Mouse (Mus musculus): Measurements from ENCODE around the gene Dram2. TPM values are rescaled to one million over a fixed set of nuclear protein-coding genes. Genes with fewer than 3 reads are reported as not detected.
"Not testable (repeated sequence)": the region's sequence is repeated elsewhere in the genome, so short reads cannot be mapped to it uniquely, and the experiment has no call there.

Dram2 gene
- polyA plus RNA-seq, 1 experiment: 16.1 TPM

DNA sequence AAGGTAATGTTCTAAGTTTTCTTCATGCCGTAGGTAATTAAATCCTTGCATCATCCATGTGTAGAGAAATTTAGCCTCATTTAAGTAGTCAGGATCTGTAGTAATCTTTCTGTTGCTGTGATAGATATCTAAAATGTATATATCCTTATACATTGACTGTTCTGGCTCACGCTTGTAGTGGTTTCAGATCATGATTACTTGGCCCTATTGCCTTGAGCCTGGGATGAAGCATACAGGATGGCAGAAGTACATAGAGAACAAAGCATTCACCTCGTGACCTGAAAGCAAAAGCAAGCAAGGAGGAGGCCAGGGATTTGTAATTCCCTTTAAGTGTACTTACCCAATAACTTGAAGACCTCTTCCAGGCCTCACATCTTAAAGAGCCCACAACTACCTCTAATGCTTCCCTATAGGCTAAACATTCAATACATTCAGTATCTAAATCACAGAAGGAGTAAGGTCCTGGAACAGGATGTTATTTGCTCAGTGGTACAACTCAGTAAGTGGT lies 8.2 kb downstream of the Dram2 start:
- H3K27ac ChIP-seq (ENCODE audit: insufficient read depth, low read length): no peak overlapping the region
- WGBS: 87% methylated on average over 3 of the region's 3 CpGs
- H3K27me3 ChIP-seq (ENCODE audit: control insufficient read depth, insufficient read depth, low read length): no peaks in the 10 kb centered on the region
- no peak overlapping the region for H3K4me3 ChIP-seq (ENCODE audit: extremely low read depth, insufficient read depth, insufficient read length)
- peaks cover 16% of the 10 kb centered on the region for H3K36me3 ChIP-seq (ENCODE audit: control insufficient read depth, insufficient read depth, low read length)
- H3K4me1 ChIP-seq (ENCODE audit: control insufficient read depth, insufficient read depth, insufficient read length): peaks cover 5% of the 10 kb centered on the region
- no peak for DNase-seq (ENCODE audit: low read depth in 1 of 2, low spot score in 2 of 2)
- TF ChIP-seq CTCF (IDR thresholded peaks at IDR 0.05; ENCODE audit: extremely low read depth, insufficient read depth, insufficient read length, insufficient replicate concordance): no peak
- TF ChIP-seq POLR2A (IDR thresholded peaks at IDR 0.05; ENCODE audit: low read depth, low read length): no peak

DNA sequence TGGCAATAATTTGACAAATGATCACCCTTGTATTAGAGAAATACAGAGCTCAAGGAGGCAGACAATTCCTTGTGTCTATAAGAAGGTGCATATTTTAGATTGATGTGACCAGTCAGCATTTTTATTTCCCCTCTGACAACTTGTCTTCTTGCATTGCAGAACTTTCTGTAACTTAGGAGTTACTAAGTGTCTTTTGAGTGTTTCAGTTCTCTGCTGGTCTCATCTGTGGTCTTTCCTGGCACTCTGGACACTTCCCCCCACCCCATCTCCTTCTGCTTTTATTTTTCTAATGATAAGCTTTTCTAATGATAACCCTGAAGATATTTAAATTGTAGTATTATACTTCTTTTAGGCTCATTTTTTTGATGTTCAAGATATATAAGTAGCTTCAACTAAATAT lies 10.7 kb downstream of the Dram2 start:
- Histone ChIP-seq H3K27ac (ENCODE audit: insufficient read depth, low read length) (no peak overlapping the region), H3K36me3 (ENCODE audit: control insufficient read depth, insufficient read depth, low read length) (peaks cover 16% of the 10 kb centered on the region)

DNA sequence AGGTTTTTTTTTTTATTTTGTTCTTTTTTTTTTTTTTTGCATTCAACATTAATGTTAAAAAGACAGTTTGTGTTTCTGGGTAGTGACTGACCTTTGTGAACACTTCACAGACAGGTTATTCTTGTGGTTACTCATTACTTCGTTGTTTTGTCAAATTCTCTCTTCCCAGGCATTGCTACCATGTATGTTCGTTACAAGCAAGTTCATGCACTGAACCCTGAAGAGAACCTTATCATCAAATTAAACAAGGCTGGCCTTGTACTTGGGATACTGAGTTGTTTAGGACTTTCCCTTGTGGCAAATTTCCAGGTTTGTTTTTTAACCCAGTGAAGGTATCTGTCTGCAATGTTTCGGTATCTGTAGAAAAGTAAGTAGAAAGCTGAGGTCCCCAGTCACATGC lies 18.3 kb downstream of the Dram2 start:
- H3K4me1 ChIP-seq (ENCODE audit: control insufficient read depth, insufficient read depth, insufficient read length): no peaks in the 10 kb centered on the region
- H3K27ac ChIP-seq (ENCODE audit: insufficient read depth, low read length): no peak overlapping the region
- no peak overlapping the region for H3K4me3 ChIP-seq (ENCODE audit: extremely low read depth, insufficient read depth, insufficient read length)
- no peak for DNase-seq (ENCODE audit: low read depth in 1 of 2, low spot score in 2 of 2)
- TF ChIP-seq POLR2A (IDR thresholded peaks at IDR 0.05; ENCODE audit: low read depth, low read length): no peak
- TF ChIP-seq CTCF (IDR thresholded peaks at IDR 0.05; ENCODE audit: extremely low read depth, insufficient read depth, insufficient read length, insufficient replicate concordance): no peak
- peaks cover 9% of the 10 kb centered on the region for H3K36me3 ChIP-seq (ENCODE audit: control insufficient read depth, insufficient read depth, low read length)
- WGBS: 94% methylated on average over 3 of the region's 3 CpGs
- no peaks in the 10 kb centered on the region for H3K27me3 ChIP-seq (ENCODE audit: control insufficient read depth, insufficient read depth, low read length)

More for the DNA sequence above, 10.7 kb downstream of the Dram2 start:
- no peak overlapping the region for H3K4me3 ChIP-seq (ENCODE audit: extremely low read depth, insufficient read depth, insufficient read length)
- TF ChIP-seq CTCF (IDR thresholded peaks at IDR 0.05; ENCODE audit: extremely low read depth, insufficient read depth, insufficient read length, insufficient replicate concordance) (no peak), POLR2A (IDR thresholded peaks at IDR 0.05; ENCODE audit: low read depth, low read length) (no peak)
- no peaks in the 10 kb centered on the region for H3K27me3 ChIP-seq (ENCODE audit: control insufficient read depth, insufficient read depth, low read length)
- no peaks in the 10 kb centered on the region; the same call in 1 of the 2 replicates for H3K4me1 ChIP-seq (ENCODE audit: control insufficient read depth, insufficient read depth, insufficient read length)
- DNase-seq (ENCODE audit: low read depth in 1 of 2, low spot score in 2 of 2): no peak

DNA sequence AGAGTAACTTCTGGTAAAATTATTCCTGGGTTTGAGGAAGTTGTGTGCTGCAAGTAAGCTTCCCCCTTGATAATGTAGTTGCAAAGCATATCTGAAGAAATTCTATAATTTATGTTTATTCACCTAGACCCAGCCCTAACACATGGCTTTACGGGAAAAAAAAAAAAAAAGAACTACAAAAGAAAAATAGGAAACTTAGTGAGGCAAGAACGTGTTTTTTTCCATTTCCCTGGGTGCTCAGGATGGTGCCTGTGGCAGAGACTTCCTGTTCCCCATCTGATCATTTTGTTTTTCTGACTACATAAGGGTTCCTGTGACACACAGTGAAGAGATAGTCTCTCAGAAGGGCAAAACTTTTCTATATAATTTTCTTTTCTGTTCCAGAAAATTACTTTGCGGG lies 25.6 kb downstream of the Dram2 start:
- Histone ChIP-seq H3K27ac (ENCODE audit: insufficient read depth, low read length) (no peak overlapping the region), H3K27me3 (ENCODE audit: control insufficient read depth, insufficient read depth, low read length) (no peaks in the 10 kb centered on the region), H3K4me1 (ENCODE audit: control insufficient read depth, insufficient read depth, insufficient read length) (no peaks in the 10 kb centered on the region), H3K36me3 (ENCODE audit: control insufficient read depth, insufficient read depth, low read length) (peaks cover 5% of the 10 kb centered on the region), H3K4me3 (ENCODE audit: extremely low read depth, insufficient read depth, insufficient read length) (no peak overlapping the region)
- WGBS: 38% methylated on average over 3 of the region's 3 CpGs
- DNase-seq (ENCODE audit: low read depth in 1 of 2, low spot score in 2 of 2): no peak
- TF ChIP-seq POLR2A (IDR thresholded peaks at IDR 0.05; ENCODE audit: low read depth, low read length): no peak
- TF ChIP-seq CTCF (IDR thresholded peaks at IDR 0.05; ENCODE audit: extremely low read depth, insufficient read depth, insufficient read length, insufficient replicate concordance): no peak

DNA sequence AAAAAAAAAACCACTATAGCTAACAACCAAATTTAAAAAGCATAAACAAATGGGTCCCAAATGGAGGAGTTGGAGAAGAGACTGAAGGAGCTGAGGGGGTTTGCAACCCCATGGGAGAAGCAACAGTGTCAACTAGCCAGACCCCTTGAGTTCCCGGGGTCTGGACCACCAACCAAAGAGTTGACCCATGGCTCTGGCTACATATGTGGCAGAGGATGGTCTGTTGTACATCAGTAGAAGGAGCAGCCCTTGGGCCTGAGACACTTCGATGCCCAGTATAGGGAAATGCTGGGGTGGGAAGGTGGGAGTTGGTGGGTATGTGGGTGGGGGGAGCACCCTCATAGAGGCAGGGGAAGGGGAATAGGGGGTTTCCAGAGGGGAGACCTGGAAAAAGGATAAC lies 31.7 kb downstream of the Dram2 start:
- no peak for DNase-seq (ENCODE audit: low read depth in 1 of 2, low spot score in 2 of 2)
- Histone ChIP-seq H3K27me3 (ENCODE audit: control insufficient read depth, insufficient read depth, low read length) (no peaks in the 10 kb centered on the region), H3K4me1 (ENCODE audit: control insufficient read depth, insufficient read depth, insufficient read length) (no peaks in the 10 kb centered on the region), H3K27ac (ENCODE audit: insufficient read depth, low read length) (no peak overlapping the region), H3K36me3 (ENCODE audit: control insufficient read depth, insufficient read depth, low read length) (no peaks in the 10 kb centered on the region), H3K4me3 (ENCODE audit: extremely low read depth, insufficient read depth, insufficient read length) (no peak overlapping the region)
- WGBS: 89% methylated on average over 2 of the region's 2 CpGs
- TF ChIP-seq POLR2A (IDR thresholded peaks at IDR 0.05; ENCODE audit: low read depth, low read length): no peak

DNA sequence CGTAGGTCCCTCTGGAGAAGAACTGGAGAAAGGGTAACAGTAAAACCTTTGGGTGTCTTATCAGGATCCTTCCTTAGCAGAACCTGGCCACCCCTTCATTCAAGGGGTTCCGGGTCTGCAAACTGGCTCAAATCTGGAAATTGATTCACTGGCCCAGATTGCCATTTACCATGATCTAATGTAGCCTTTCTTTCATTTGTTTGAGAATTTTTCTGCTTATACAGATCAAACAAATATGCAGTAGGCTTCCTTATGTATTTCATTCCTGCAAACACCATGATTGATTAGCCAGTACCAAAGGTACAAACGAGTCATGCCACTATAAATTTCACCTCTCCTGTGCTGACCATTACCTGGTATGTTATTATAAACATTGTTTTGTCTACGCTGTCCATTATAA lies 46.0 kb downstream of the Dram2 start:
- WGBS: 81% methylated on average over 4 of the region's 4 CpGs
- not testable (repeated sequence) for H3K4me3 ChIP-seq (ENCODE audit: extremely low read depth, insufficient read depth, insufficient read length); H3K36me3 ChIP-seq (ENCODE audit: control insufficient read depth, insufficient read depth, low read length); H3K27me3 ChIP-seq (ENCODE audit: control insufficient read depth, insufficient read depth, low read length); H3K27ac ChIP-seq (ENCODE audit: insufficient read depth, low read length); H3K4me1 ChIP-seq (ENCODE audit: control insufficient read depth, insufficient read depth, insufficient read length); DNase-seq (ENCODE audit: low read depth in 1 of 2, low spot score in 2 of 2)

DNA sequence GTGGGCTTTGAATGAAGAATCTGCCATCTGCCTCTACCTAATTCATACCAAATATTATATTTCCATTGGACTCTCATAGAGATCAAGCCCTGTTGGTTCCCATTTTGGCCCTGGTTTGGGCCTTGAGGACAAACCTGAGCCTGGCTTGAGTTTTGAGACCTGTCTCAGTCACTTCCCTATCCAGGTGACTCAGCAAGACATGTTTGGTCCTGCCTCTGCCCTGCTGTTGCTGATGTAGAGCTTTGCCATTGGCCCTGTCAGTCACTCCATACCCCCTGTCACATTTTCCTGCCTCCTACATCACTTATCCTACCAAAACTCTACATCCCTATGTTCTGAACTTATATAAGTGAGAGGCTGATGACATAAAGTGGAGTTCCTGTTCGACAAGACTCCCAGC lies 70.5 kb downstream of the Dram2 start:
- Histone ChIP-seq H3K27ac (ENCODE audit: insufficient read depth, low read length) (no peak overlapping the region), H3K36me3 (ENCODE audit: control insufficient read depth, insufficient read depth, low read length) (no peaks in the 10 kb centered on the region), H3K27me3 (ENCODE audit: control insufficient read depth, insufficient read depth, low read length) (no peaks in the 10 kb centered on the region), H3K4me1 (ENCODE audit: control insufficient read depth, insufficient read depth, insufficient read length) (no peaks in the 10 kb centered on the region), H3K4me3 (ENCODE audit: extremely low read depth, insufficient read depth, insufficient read length) (no peak overlapping the region)
- no peak for DNase-seq (ENCODE audit: low read depth in 1 of 2, low spot score in 2 of 2)
- 83% methylated on average over 1 of the region's 1 CpGs for WGBS
- TF ChIP-seq CTCF (IDR thresholded peaks at IDR 0.05; ENCODE audit: extremely low read depth, insufficient read depth, insufficient read length, insufficient replicate concordance) (no peak), POLR2A (IDR thresholded peaks at IDR 0.05; ENCODE audit: low read depth, low read length) (no peak)

Other genes starting within 250 kb of the Dram2 start
- 0.06 TPM in 1 of 2 replicates, not detected in the other for gene Chil6, start 141.6 kb upstream of the Dram2 start, polyA plus RNA-seq (2012; rRNA removed)
- gene Dennd2d, start 65.4 kb upstream of the Dram2 start, polyA plus RNA-seq (2012; rRNA removed): 30.9 and 34.4 TPM in 2 replicates
- gene Cept1, start within 50 bp of the Dram2 start, polyA plus RNA-seq (2012; rRNA removed): 13.4 and 13.6 TPM in 2 replicates
- 2.0 and 2.4 TPM in 2 replicates for gene Lrif1, start 137.2 kb downstream of the Dram2 start, polyA plus RNA-seq (2012; rRNA removed)
- gene Cd53, start 242.4 kb downstream of the Dram2 start, polyA plus RNA-seq (2012; rRNA removed): 73.4 and 77.1 TPM in 2 replicates

All from spleen, adult 2 months (tissue).